In genomic region chrX:106017516-106017915, GRCm38 (mm10) we compare ENCODE assay signal across 17 mouse cellular contexts. TPM values are rescaled to one million over a fixed set of nuclear protein-coding genes. Genes with fewer than 3 reads are reported as not detected.
DNase-seq lines count a peak whose midpoint lies in the region; ATAC-seq lines count a peak whose summit lies in the region.
"Had no signal": no experiment of that assay in that cellular context is flagged by ENCODE, and none has a peak within 500 bp of the region (broad histone marks: within the 10 kb centered on the region; RNA-seq: fewer than 3 reads in every experiment).

No protein-coding gene starts in this region.

- H3K4me3 ChIP-seq in heart, embryonic 12.5 days, result peak overlapping the region; percentile 31
- H3K4me3 ChIP-seq in liver, embryonic 11.5 days (ENCODE audit: low read depth, low read length), result peak overlapping the region; percentile 68; the same call in 1 of the 2 replicates
- peak overlapping the region; percentile 57 for H3K4me3 ChIP-seq in brown adipose tissue, adult 24 weeks (ENCODE audit: insufficient read depth, low read depth, low read length)
- no peak overlapping the region; the same call in 1 of the 2 replicates for H3K4me3 ChIP-seq in liver, embryonic 16.5 days (ENCODE audit: low read depth, low read length)
- H3K4me3 ChIP-seq: forebrain, embryonic 12.5 days had no signal

- no peak for DNase-seq in heart, postnatal 14 days
- no peak for DNase-seq in liver, embryonic 11.5 days (ENCODE audit: low spot score)
- DNase-seq in liver, result no peak
- no peak for DNase-seq in cerebellum, adult 9-11 months
- DNase-seq: adrenal gland, adult 2 months; cerebellum, postnatal 10 days; gastrocnemius, postnatal 25 days; kidney, adult 9 months; layer of hippocampus, adult 9-11 months; lung, adult 18-20 months; spleen, adult 18-20 months had no signal

- H3K9me3 ChIP-seq in heart, embryonic 12.5 days (replicated peaks), result no peaks in the 10 kb centered on the region
- no peaks in the 10 kb centered on the region for H3K9me3 ChIP-seq in liver, embryonic 11.5 days (ENCODE audit: control insufficient read depth, low read length)
- no peaks in the 10 kb centered on the region for H3K9me3 ChIP-seq in liver, embryonic 16.5 days (replicated peaks; ENCODE audit: control insufficient read depth, low read length)
- H3K9me3 ChIP-seq: forebrain, embryonic 12.5 days had no signal

- no peaks in the 10 kb centered on the region for H3K27me3 ChIP-seq in heart, embryonic 12.5 days (replicated peaks)
- H3K27me3 ChIP-seq in liver, embryonic 11.5 days (replicated peaks; ENCODE audit: control insufficient read depth, insufficient read depth, low read length), result no peaks in the 10 kb centered on the region
- H3K27me3 ChIP-seq in liver, embryonic 16.5 days (ENCODE audit: control insufficient read depth, insufficient read depth, low read depth, low read length), result no peaks in the 10 kb centered on the region
- H3K27me3 ChIP-seq: forebrain, embryonic 12.5 days had no signal

- no peak overlapping the region for H3K9ac ChIP-seq in heart, embryonic 12.5 days
- H3K9ac ChIP-seq in liver, embryonic 11.5 days (ENCODE audit: low read depth, low read length), result no peak overlapping the region
- H3K9ac ChIP-seq in liver, embryonic 16.5 days (ENCODE audit: low read depth, low read length), result no peak overlapping the region
- H3K9ac ChIP-seq: forebrain, embryonic 12.5 days had no signal

- H3K4me2 ChIP-seq in heart, embryonic 12.5 days, result peak overlapping the region; percentile 64
- peak overlapping the region; percentile 54 for H3K4me2 ChIP-seq in liver, embryonic 11.5 days
- H3K4me2 ChIP-seq in liver, embryonic 16.5 days (ENCODE audit: low read depth, low read length), result peak overlapping the region; percentile 44; the same call in 1 of the 2 replicates

- WGBS in heart, embryonic 12.5 days, result 93% methylated on average over 4 of the region's 4 CpGs
- 82% methylated on average over 4 of the region's 4 CpGs for WGBS in liver, embryonic 11.5 days
- WGBS in liver, embryonic 16.5 days (ENCODE audit: insufficient replicate concordance), result 82% methylated on average over 4 of the region's 4 CpGs

- intact Hi-C loops in heart, postnatal 14 days (cut with DNase I), result loop anchor here (10.0 kb wide), 1 partner anchor 183 kb away; no protein-coding TSS in a partner anchor

- ATAC-seq in heart, embryonic 12.5 days (ENCODE audit: insufficient number of reproducible peaks, low FRiP score), result no peak
- no peak for ATAC-seq in liver, embryonic 11.5 days (replicated peaks; ENCODE audit: low FRiP score)
- ATAC-seq in liver, embryonic 16.5 days (ENCODE audit: low read depth), result no peak
- ATAC-seq in megakaryocyte-erythroid progenitor cell, adult 5-6 weeks (replicated peaks; ENCODE audit: low FRiP score, low TSS enrichment, poor library complexity, severe bottlenecking), result no peak

- peaks cover 26% of the 10 kb centered on the region for H3K36me3 ChIP-seq in heart, embryonic 12.5 days
- H3K36me3 ChIP-seq in liver, embryonic 11.5 days (ENCODE audit: control insufficient read depth, insufficient read depth, low read length), result peaks cover 3% of the 10 kb centered on the region; the same call in 1 of the 2 replicates
- no peaks in the 10 kb centered on the region for H3K36me3 ChIP-seq in liver, embryonic 16.5 days (ENCODE audit: control insufficient read depth, insufficient read depth)

- H3K27ac ChIP-seq in heart, embryonic 12.5 days (ENCODE audit: poor library complexity, severe bottlenecking), result no peak overlapping the region
- H3K27ac ChIP-seq in liver, embryonic 11.5 days (ENCODE audit: low read depth, low read length), result no peak overlapping the region
- peak overlapping the region; percentile 75 for H3K27ac ChIP-seq in brown adipose tissue, adult 24 weeks (replicated peaks; ENCODE audit: low read depth, low read length)
- H3K27ac ChIP-seq in liver, embryonic 16.5 days (ENCODE audit: low read length), result no peak overlapping the region
- H3K27ac ChIP-seq: forebrain, embryonic 12.5 days; stomach, postnatal 0 days had no signal

- H3K4me1 ChIP-seq in heart, embryonic 12.5 days (replicated peaks), result peaks cover 3% of the 10 kb centered on the region
- H3K4me1 ChIP-seq in liver, embryonic 11.5 days (replicated peaks; ENCODE audit: control insufficient read depth, insufficient read depth, low read length), result no peaks in the 10 kb centered on the region
- no peaks in the 10 kb centered on the region for H3K4me1 ChIP-seq in brown adipose tissue, adult 24 weeks (ENCODE audit: control insufficient read depth, insufficient read depth, insufficient read length, low read length)
- peaks cover 5% of the 10 kb centered on the region for H3K4me1 ChIP-seq in liver, embryonic 16.5 days (ENCODE audit: control insufficient read depth, low read depth, low read length)

RNA-seq across cellular contexts. Expression of gene Cox7b, which starts 2.0 kb away (rescaled TPM):
- polyA plus RNA-seq in heart, embryonic 12.5 days (2016; fragmentation: Nextera tagmentation; extraction: Ambion mirVana), result 775 and 814 TPM in 2 replicates
- 1,000 to 10,000 TPM; 1,519 to 1,551 TPM for total RNA-seq in heart, postnatal 14 days (2021)
- 433 and 493 TPM in 2 replicates for polyA plus RNA-seq in liver, embryonic 11.5 days (2014; fragmentation: Nextera tagmentation; extraction: Ambion mirVana)
- polyA plus RNA-seq in brown adipose tissue, adult 24 weeks (2012; ENCODE audit: insufficient read depth, insufficient read length, missing spikeins), result 7,166 and 8,308 TPM in 2 replicates
- polyA plus RNA-seq in liver, embryonic 16.5 days (2015; fragmentation: Nextera tagmentation; extraction: Ambion mirVana), result 238 and 263 TPM in 2 replicates
- 416 and 431 TPM in 2 replicates for total RNA-seq in megakaryocyte-erythroid progenitor cell, adult 5-6 weeks (2014; fragmentation: Nextera tagmentation)
- total RNA-seq in megakaryocyte-erythroid progenitor cell, adult 5-6 weeks (2017), result 539 and 567 TPM in 2 replicates

RNA-seq across cellular contexts. Expression of gene Magt1, which starts 5.8 kb away (rescaled TPM):
- 52.3 and 54.1 TPM in 2 replicates for polyA plus RNA-seq in heart, embryonic 12.5 days (2016; fragmentation: Nextera tagmentation; extraction: Ambion mirVana)
- 10 to 100 TPM; 30.2 to 40.6 TPM for total RNA-seq in heart, postnatal 14 days (2021)
- polyA plus RNA-seq in liver, embryonic 11.5 days (2014; fragmentation: Nextera tagmentation; extraction: Ambion mirVana), result 56.8 and 61.2 TPM in 2 replicates
- 30.4 and 33.4 TPM in 2 replicates for polyA plus RNA-seq in brown adipose tissue, adult 24 weeks (2012; ENCODE audit: insufficient read depth, insufficient read length, missing spikeins)
- 35.1 and 35.4 TPM in 2 replicates for polyA plus RNA-seq in liver, embryonic 16.5 days (2015; fragmentation: Nextera tagmentation; extraction: Ambion mirVana)
- 31.2 and 35.0 TPM in 2 replicates for total RNA-seq in megakaryocyte-erythroid progenitor cell, adult 5-6 weeks (2014; fragmentation: Nextera tagmentation)
- total RNA-seq in megakaryocyte-erythroid progenitor cell, adult 5-6 weeks (2017), result 56.0 and 58.2 TPM in 2 replicates

RNA-seq across cellular contexts. Expression of gene Atp7a, which starts 9.6 kb away (rescaled TPM):
- polyA plus RNA-seq in heart, embryonic 12.5 days (2016; fragmentation: Nextera tagmentation; extraction: Ambion mirVana), result 20.0 and 20.3 TPM in 2 replicates
- 10 to 100 TPM in 1 of 2 experiments, 1 to 10 TPM in 1; 9.0 to 10.5 TPM for total RNA-seq in heart, postnatal 14 days (2021)
- polyA plus RNA-seq in liver, embryonic 11.5 days (2014; fragmentation: Nextera tagmentation; extraction: Ambion mirVana), result 16.2 and 19.7 TPM in 2 replicates
- 1.7 and 2.4 TPM in 2 replicates for polyA plus RNA-seq in brown adipose tissue, adult 24 weeks (2012; ENCODE audit: insufficient read depth, insufficient read length, missing spikeins)
- polyA plus RNA-seq in liver, embryonic 16.5 days (2015; fragmentation: Nextera tagmentation; extraction: Ambion mirVana), result 13.8 and 14.7 TPM in 2 replicates
- total RNA-seq in megakaryocyte-erythroid progenitor cell, adult 5-6 weeks (2014; fragmentation: Nextera tagmentation), result 3.3 and 4.8 TPM in 2 replicates
- 3.1 and 3.3 TPM in 2 replicates for total RNA-seq in megakaryocyte-erythroid progenitor cell, adult 5-6 weeks (2017)
